Mouse (Mus musculus) liver, postnatal 0 days (tissue): ENCODE data around the gene Dus1l.
"Not testable (repeated sequence)": the region's sequence is repeated elsewhere in the genome, so short reads cannot be mapped to it uniquely, and the experiment has no call there.

Experiments
- CTCF ChIP-seq: sonication (generic); IDR thresholded peaks from 2 replicates; pipeline ENCODE4 v1.5.1; 2016; ENCODE audit warnings: antibody characterized with exemption, low read depth
- EP300 ChIP-seq: IDR thresholded peaks from 2 replicates; pipeline ENCODE4 v1.6.1; 2016; ENCODE audit warnings: antibody characterized with exemption, low read depth, mild to moderate bottlenecking

DNA sequence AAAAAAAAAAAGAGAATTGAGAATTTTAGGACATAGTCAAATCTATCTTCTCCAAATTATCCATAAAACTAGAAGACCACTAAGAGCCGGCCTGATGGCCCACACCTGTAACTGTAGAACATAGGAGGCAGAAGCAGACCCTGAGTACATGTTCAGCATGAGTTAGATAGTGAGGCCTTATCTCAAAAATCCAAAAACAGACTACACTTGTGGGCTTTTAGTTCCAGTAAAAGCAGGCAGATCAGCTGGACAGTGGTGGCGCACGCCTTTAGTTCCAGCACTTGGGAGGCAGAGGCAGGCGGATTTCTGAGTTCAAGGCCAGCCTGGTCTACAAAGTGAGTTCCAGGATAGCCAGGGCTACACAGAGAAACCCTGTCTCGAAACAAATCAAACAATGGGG, 36.8 kb upstream of the Dus1l start:
- TF ChIP-seq EP300, CTCF: not testable (repeated sequence)
